Mouse (Mus musculus): ENCODE measurements at regions not wholly inside any gene's neighbourhood (a gene's known extent, or its start where the extent isn't known, plus 50 kb on each side); places are given as distances from the start of the nearest gene placed in this dataset.

DNA sequence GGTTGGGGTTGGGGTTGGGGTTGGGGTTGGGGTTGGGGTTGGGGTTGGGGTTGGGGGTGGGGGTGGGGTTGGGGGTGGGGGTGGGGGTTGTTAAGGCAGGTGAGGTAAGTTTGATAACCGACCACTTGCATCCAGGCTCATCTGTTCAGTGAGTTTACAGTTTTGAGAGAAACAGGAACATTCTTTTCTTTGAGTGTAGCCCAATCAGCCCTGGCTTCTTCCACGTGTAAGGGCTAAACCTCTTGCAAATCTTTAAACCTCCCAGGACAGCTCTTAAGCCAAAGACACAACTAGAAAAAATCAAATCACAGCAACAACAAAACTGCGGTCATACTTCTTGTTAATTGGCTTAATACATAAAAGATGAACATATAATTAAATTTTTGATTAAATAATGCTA, 173.1 kb upstream of the Gm5148 start:
- no peak overlapping the region for H3K27ac ChIP-seq (replicated peaks; ENCODE audit: low read depth, low read length)
- H3K4me3 ChIP-seq (ENCODE audit: insufficient read depth, low read depth, low read length): no peak overlapping the region
- no peaks in the 10 kb centered on the region; the same call in 1 of the 2 replicates for H3K4me1 ChIP-seq (ENCODE audit: control insufficient read depth, insufficient read depth, insufficient read length, low read length)

DNA sequence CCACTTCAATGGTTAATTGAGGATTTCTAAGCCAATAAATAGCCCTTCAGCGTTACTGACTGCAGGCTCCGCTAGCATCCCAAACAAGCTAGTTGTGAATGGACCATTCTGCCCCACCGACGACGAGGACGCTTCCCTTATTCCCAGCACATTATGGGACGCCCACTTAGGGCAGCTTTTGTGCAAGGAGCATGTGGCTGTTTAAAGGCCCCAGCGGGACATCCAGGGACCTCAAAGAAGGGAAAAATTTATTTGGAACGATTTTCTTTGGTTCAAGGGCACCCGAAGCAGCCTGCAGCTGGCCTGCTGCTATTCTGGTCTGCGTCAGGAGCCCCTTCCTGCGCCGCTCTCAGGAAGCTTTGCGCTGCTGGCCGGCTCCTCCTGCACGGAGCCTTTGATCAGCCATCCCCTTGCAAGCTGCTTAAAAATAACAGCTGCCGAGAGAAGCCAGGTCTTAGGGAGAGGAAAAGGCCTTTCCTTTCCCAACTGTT, 172.6 kb upstream of the Gm5148 start:
- Histone ChIP-seq H3K4me3 (ENCODE audit: insufficient read depth, low read depth, low read length) (no peak overlapping the region), H3K27ac (replicated peaks; ENCODE audit: low read depth, low read length) (peak overlapping the region; percentile 52; the same call in 1 of the 2 replicates), H3K4me1 (ENCODE audit: control insufficient read depth, insufficient read depth, insufficient read length, low read length) (no peaks in the 10 kb centered on the region; the same call in 1 of the 2 replicates)

GRCm38 (mm10) chr3:37894599-37894998, 170.3 kb upstream of the Gm5148 start:
- H3K27ac ChIP-seq (replicated peaks; ENCODE audit: low read depth, low read length): no peak overlapping the region
- no peak overlapping the region for H3K4me3 ChIP-seq (ENCODE audit: insufficient read depth, low read depth, low read length)

GRCm38 (mm10) chr3:37890202-37890601, 165.9 kb upstream of the Gm5148 start:
- Histone ChIP-seq H3K4me3 (ENCODE audit: insufficient read depth, low read depth, low read length) (no peak overlapping the region), H3K27ac (replicated peaks; ENCODE audit: low read depth, low read length) (no peak overlapping the region), H3K4me1 (ENCODE audit: control insufficient read depth, insufficient read depth, insufficient read length, low read length) (peaks cover 2% of the 10 kb centered on the region)

More at GRCm38 (mm10) chr3:37894599-37894998, 170.3 kb upstream of the Gm5148 start:
- no peaks in the 10 kb centered on the region; the same call in 1 of the 2 replicates for H3K4me1 ChIP-seq (ENCODE audit: control insufficient read depth, insufficient read depth, insufficient read length, low read length)

GRCm38 (mm10) chr3:37888455-37888854, 164.2 kb upstream of the Gm5148 start:
- no peak overlapping the region for H3K4me3 ChIP-seq (ENCODE audit: insufficient read depth, low read depth, low read length)
- H3K4me1 ChIP-seq (ENCODE audit: control insufficient read depth, insufficient read depth, insufficient read length, low read length): peaks cover 2% of the 10 kb centered on the region
- no peak overlapping the region for H3K27ac ChIP-seq (replicated peaks; ENCODE audit: low read depth, low read length)

DNA sequence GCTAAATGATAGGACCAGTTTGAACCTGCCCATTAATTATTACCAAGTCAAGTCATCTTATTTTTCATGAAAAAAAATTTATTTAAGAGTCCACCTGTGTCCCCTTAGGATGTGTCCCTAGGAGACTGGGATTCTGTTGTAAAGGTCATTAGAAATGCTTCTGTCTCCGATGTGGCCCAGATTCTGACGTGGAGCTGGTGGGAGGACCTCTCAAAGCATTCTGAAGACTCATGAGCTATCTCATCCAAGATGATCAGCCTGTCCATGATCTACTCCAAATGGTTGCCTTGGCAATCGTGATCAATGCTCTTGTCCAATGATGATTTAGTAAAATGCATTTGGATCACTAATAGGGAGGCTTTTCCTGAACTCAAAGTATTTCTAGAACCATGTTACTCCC, 163.4 kb upstream of the Gm5148 start:
- no peak overlapping the region for H3K27ac ChIP-seq (replicated peaks; ENCODE audit: low read depth, low read length)
- H3K4me3 ChIP-seq (ENCODE audit: insufficient read depth, low read depth, low read length): no peak overlapping the region
- H3K4me1 ChIP-seq (ENCODE audit: control insufficient read depth, insufficient read depth, insufficient read length, low read length): peaks cover 2% of the 10 kb centered on the region

- peaks cover 2% of the 10 kb centered on the region for H3K4me1 ChIP-seq (ENCODE audit: control insufficient read depth, insufficient read depth, insufficient read length, low read length)
- no peak overlapping the region for H3K4me3 ChIP-seq (ENCODE audit: insufficient read depth, low read depth, low read length)
- no peak overlapping the region for H3K27ac ChIP-seq (replicated peaks; ENCODE audit: low read depth, low read length)
Observed at GRCm38 (mm10) chr3:37886705-37887454, 162.6 kb upstream of the Gm5148 start.

GRCm38 (mm10) chr3:37885776-37886175, 161.5 kb upstream of the Gm5148 start:
- H3K27ac ChIP-seq (replicated peaks; ENCODE audit: low read depth, low read length): no peak overlapping the region
- peaks cover 2% of the 10 kb centered on the region for H3K4me1 ChIP-seq (ENCODE audit: control insufficient read depth, insufficient read depth, insufficient read length, low read length)
- no peak overlapping the region for H3K4me3 ChIP-seq (ENCODE audit: insufficient read depth, low read depth, low read length)

DNA sequence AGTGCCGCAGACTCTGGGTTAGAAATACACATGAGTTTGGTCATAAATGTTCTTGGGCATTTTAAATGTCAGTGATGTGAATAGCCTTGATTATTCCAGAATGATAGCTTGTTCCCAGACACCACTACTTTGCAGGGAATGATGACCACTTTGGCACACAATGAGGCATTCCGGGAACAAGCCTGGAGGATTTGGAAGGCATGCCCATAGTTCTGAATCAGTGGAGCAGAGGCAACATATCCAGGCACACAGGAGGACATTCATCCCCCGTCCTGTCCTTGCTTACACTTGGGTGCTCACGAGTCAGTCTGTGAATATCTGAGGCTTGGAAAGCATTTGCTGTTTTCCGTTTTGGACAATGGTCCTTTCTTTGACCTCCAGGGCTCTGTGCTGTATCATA, 158.1 kb upstream of the Gm5148 start:
- Histone ChIP-seq H3K4me1 (ENCODE audit: control insufficient read depth, insufficient read depth, insufficient read length, low read length) (peaks cover 4% of the 10 kb centered on the region), H3K27ac (replicated peaks; ENCODE audit: low read depth, low read length) (no peak overlapping the region), H3K4me3 (ENCODE audit: insufficient read depth, low read depth, low read length) (no peak overlapping the region)

- H3K4me3 ChIP-seq (ENCODE audit: insufficient read depth, low read depth, low read length): no peak overlapping the region
- H3K27ac ChIP-seq (replicated peaks; ENCODE audit: low read depth, low read length): no peak overlapping the region
- H3K4me1 ChIP-seq (ENCODE audit: control insufficient read depth, insufficient read depth, insufficient read length, low read length): peaks cover 9% of the 10 kb centered on the region
Observed at GRCm38 (mm10) chr3:37881016-37881415, 156.7 kb upstream of the Gm5148 start.

DNA sequence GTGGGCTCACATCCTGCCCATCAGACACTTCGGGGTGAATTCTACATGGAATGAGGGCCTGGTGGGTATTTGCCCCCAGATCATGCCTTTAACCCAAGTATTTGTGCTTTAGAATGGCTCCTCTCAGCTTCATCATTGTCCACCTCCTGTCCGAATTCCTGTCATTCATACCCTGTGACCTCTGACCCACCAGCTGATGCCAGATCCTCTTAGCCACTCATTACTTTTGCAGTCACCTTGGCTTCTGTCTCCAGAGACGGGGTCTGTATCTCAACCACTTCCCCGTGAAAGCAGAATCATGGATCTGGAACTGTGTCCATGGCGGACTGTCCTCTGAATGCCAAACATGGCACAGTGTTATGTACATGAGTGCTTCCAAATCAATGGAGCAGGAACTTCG, 154.8 kb upstream of the Gm5148 start:
- Histone ChIP-seq H3K4me3 (ENCODE audit: insufficient read depth, low read depth, low read length) (no peak overlapping the region), H3K27ac (replicated peaks; ENCODE audit: low read depth, low read length) (no peak overlapping the region), H3K4me1 (ENCODE audit: control insufficient read depth, insufficient read depth, insufficient read length, low read length) (peaks cover 23% of the 10 kb centered on the region)

DNA sequence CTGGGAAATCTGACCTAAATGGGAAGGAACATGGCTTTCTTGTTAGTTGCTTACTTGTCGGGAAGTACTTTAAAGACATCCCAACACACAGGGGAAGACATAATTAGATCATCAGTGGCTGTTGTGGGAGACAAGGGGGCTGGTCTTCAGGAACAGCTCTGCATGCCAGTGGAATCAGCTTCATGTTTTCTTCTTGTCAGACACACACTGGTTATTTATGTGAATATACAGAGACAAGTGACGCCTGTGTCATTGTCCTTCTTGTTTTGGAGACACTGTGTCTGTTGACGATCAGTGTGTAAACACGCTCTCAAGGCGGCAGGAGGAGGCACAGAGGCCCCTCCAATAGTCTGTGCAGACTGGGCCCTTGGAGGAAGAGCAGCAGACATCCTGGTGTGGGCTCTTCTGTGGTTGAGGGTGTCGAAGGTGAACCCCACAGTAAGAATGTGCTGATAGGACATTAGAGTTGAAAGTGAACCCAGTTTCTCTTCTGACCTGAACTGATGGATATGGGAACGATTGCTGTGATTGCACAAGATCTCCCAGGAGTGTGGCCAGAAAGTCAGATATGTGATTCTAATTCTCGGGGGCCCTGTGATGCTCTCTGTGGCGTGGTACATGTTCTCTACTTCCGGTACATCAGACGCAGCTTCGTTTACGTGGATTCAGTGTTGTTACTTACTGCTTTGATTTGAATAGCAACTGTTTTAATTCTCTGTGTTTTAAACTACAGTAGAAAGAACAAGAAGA, 151.9 kb upstream of the Gm5148 start:
- peaks cover 27% of the 10 kb centered on the region for H3K4me1 ChIP-seq (ENCODE audit: control insufficient read depth, insufficient read depth, insufficient read length, low read length)
- H3K27ac ChIP-seq (replicated peaks; ENCODE audit: low read depth, low read length): peak overlapping the region; percentile 90
- H3K4me3 ChIP-seq (ENCODE audit: insufficient read depth, low read depth, low read length): no peak overlapping the region

DNA sequence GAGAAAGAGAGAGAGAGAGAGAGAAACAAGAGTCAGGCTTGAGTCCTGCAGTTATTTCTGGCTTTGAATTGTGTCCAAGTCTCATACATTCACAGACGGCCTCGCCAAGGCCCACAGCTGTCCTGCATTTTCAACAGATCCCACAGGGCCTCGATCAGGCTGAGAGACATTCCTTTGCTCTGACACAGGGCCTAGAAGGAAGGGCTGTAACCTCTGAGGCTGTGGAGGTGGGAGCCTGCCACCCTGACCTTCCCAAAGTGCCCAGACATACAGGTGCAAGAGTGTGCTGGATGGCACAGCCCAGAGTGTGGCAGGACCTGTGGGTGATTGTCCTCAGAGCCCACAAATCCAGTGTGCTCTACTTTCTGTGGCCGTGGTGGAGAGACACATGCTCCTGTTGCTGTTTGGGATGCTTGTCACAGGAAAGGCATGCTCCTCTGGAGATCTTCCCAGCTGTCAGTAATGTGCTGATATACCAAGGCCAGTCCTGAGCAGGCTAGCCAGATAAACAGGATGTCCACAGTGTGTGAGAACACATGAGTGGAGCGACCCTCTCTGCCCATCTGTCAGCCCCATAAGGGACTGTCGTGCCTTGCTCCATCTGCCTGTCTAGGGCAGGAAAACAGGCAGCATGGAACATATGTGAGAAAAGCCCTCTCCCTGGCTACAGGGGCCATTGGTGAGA, 151.2 kb upstream of the Gm5148 start:
- H3K4me1 ChIP-seq (ENCODE audit: control insufficient read depth, insufficient read depth, insufficient read length, low read length): peaks cover 30% of the 10 kb centered on the region
- no peak overlapping the region for H3K4me3 ChIP-seq (ENCODE audit: insufficient read depth, low read depth, low read length)
- peak overlapping the region; percentile 90 for H3K27ac ChIP-seq (replicated peaks; ENCODE audit: low read depth, low read length)

DNA sequence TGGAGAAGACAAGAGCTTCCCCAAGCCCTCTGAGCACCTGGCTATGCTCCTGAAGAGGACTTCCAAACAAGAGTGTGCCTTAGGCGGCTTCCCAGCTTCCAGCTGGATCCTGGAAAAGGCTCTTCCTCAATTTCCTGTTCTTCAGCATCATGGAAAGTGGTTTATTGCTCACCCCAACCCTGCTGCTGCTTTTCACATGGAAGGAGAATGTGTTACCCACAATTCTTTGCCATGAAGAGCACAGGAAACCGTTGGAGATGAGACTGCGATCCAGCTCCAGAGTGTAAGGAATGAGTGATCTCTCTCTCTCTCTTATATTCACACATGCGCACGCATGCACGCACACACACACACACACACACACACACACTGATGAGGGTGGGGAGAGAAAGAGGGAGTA, 150.6 kb upstream of the Gm5148 start:
- H3K4me1 ChIP-seq (ENCODE audit: control insufficient read depth, insufficient read depth, insufficient read length, low read length): peaks cover 30% of the 10 kb centered on the region
- peak overlapping the region; percentile 60 for H3K27ac ChIP-seq (replicated peaks; ENCODE audit: low read depth, low read length)
- no peak overlapping the region for H3K4me3 ChIP-seq (ENCODE audit: insufficient read depth, low read depth, low read length)

DNA sequence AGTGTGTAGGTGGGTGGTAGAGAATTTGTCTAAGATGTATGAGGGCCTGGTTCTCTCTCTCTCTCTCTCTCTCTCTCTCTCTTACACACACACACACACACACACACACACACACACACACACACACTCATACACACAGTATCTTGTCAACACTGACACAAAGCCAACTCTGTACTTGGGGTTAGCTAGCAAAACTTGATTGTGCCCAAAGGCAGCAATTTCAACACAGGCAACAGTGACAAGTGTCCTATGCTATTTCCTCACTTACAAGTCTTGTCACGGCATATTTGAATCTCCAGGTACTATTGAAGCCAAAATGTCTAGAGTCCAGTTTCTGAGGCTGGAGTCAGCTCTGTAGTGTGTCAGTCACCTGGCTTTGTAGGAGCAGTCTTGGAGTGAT, 150.1 kb upstream of the Gm5148 start:
- Histone ChIP-seq H3K4me3 (ENCODE audit: insufficient read depth, low read depth, low read length) (no peak overlapping the region), H3K4me1 (ENCODE audit: control insufficient read depth, insufficient read depth, insufficient read length, low read length) (peaks cover 30% of the 10 kb centered on the region), H3K27ac (replicated peaks; ENCODE audit: low read depth, low read length) (peak overlapping the region; percentile 60)
